Mouse (Mus musculus) liver, adult (tissue): ENCODE results near the gene Pard3b.

Experiments used
- GATA4 ChIP-seq: IDR thresholded peaks from 2 replicates; pipeline ENCODE4 v1.6.1; 2014; ENCODE audit warnings: mild to moderate bottlenecking, low read length; ENCODE audit not compliant: insufficient replicate concordance

Pard3b gene

DNA sequence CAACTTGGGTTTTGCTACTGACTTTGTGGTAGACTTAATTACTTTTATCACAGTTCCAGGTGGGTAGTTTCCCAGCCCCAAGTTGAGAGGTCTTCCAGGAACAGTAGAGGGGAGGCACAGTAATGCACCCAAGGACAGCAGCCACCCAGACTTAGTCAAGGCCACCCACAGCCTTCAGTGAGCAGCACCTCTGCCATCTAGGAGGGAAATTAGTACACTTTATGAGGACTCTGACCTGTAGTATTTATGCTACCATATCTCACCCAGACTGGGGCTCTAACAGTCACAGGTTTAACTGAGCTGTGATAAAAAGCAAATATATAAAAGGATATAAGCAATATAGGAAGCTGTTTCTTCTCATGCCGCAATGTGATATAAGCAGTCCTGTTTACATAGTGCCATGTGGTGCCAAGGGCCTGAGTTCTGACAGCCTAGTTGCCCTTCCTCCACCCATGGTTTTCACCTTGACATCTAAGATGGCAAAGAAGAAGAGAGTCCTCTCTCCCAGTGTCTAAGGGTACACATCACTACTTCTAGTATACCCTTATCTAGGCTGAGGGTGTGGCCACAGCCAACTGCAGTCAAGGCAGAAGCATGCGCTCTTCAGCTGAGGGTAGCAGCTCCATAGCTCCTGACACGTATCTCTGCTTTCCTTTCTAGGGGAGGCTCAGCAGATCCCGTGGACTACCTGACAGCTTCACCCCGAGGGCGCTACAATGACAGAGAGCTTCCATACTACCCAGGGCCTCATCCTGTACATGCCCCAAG is 998.5 kb downstream of the Pard3b start:
- TF ChIP-seq GATA4 = no peak

- no peak for TF ChIP-seq GATA4
Measured at GRCm38 (mm10) chr1:62639012-62639411, 1000.4 kb downstream of the Pard3b start.

DNA sequence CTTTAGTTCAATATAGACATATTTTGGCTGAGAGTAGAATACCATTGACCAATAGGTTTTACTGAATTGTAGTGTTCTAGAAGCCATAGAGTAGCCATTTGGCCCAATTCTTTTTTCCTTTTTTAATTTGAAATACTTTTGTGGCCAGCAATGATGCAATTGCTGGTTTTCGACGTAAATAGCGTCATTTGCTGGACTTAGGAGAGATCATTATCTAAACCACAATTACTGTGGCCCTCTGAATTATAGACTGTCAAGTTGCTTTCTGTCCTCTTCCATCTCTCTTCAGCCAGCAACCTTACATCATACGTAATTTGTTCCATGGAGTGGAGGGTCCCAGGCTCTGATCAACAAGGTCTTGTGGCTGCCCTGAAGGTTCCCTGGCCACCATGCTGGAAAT is 1000.8 kb downstream of the Pard3b start:
- no peak for TF ChIP-seq GATA4

DNA sequence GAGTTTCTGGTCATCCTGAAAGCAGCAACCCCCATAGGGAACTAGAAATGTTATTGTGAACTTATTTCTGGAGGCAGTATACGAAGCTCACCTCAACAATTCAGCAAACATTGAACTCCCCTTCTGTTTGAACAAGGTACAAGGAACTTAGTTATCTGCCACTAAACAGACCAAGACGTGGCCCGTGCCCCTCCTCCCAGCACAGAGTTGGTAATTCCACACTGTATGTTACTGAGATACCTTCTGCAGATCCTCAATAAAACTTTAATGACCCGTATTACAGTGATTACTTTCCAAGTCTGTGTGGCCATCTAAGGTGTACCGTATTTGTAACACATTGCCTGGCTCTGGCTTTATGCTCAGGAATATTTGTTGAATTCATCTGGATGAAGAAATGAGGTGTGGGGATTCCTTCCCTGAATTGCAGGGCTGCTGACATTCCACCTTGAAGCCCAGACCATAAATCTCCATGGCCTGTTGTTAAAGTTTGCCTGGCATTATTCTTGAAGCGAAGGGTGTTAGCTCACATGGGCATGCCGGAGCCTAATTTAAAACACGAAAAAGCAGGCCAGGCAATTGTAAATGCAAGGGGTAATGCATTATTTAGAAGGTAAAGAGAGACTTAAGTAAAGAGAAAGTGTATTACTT is 1006.1 kb downstream of the Pard3b start:
- TF ChIP-seq GATA4 = no peak

- no peak for TF ChIP-seq GATA4
Measured at GRCm38 (mm10) chr1:62646812-62647211, 1008.2 kb downstream of the Pard3b start.

- TF ChIP-seq GATA4 = no peak
Measured at GRCm38 (mm10) chr1:62648116-62648515, 1009.5 kb downstream of the Pard3b start.

GRCm38 (mm10) chr1:62648591-62648990 is 1010.0 kb downstream of the Pard3b start:
- TF ChIP-seq GATA4 = no peak

DNA sequence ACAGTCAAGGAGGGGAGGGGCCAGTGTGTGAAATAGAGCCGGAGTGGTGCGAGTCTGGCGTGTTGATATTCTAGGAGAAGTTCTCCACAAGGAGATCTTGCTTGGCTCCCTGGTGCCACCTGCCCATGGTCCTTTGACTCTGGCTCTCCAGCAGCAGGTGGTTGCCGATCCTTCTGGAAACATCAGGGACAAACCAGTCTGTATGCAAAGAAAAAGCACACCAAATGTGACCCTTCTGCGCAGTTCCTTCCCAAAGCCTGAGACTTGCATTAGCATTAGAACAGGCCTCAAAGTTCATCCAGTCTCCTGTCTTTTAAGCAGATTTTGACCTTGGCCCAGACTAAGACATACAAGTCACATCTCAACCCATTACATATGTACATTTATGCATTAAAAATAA is 1011.9 kb downstream of the Pard3b start:
- TF ChIP-seq GATA4 = no peak

DNA sequence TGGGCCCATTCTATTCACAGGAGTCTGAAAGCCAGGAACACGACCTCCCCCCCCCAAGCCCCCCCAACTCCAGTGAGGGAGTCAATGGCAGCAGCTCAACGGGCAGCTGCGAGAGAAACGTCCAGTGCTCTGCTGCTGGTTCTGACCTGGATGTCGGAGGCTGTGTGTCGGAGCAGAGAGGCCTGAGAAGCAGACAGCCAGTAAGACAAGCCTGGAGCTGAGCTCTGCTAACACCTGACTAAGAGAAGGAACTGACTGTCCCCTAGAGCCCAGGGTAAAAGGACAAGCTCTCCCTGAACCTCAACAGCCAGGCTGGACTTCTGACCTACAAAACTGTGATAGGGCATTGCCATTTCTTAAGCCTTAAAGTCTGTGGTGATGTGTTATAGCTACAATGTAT is 1015.8 kb downstream of the Pard3b start:
- no peak for TF ChIP-seq GATA4

- TF ChIP-seq GATA4 = peak; percentile 90
Measured at GRCm38 (mm10) chr1:62664960-62665645, 1026.5 kb downstream of the Pard3b start.

GRCm38 (mm10) chr1:62665771-62666730 is 1027.4 kb downstream of the Pard3b start:
- TF ChIP-seq GATA4 = no peak

DNA sequence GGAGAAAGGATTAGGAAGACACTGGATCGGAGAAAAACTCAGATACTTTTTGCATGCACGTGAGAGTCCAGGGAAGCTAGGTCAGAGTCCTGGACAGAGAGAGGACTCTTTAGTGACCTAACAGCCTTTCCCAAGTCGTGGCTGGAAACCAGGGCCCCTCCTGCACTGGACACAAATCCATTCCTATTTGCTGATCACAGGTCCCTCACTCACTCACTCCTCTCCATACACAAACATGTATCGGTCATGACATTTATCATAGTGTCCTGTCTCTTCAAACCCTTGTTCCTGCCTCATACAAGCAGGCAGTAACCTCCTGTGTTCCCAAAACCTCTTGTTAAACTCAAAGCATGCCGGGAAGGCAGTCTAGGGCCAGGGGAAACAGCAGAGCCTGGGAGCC is 1028.2 kb downstream of the Pard3b start:
- TF ChIP-seq GATA4 = no peak

GRCm38 (mm10) chr1:62678611-62679344 is 1040.2 kb downstream of the Pard3b start:
- no peak for TF ChIP-seq GATA4

DNA sequence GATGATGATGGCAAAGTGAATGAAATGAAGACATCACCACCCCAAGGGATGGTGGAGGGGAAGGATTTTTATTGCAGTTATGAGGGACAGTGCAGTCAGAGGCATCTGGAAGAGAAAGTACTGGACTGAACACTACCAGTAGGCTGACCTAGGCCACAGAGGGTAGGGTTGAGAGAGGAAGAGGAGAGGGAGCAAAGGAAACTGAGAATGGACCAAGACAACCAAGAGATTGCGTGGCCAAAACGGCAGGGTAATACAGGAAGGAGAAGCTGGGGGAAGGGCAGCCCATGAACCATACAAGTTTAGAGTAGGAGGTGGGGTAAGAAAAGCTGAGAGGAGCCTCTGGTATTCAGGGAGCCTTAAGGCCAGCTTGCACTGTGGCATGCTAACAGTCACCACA is 1040.8 kb downstream of the Pard3b start:
- TF ChIP-seq GATA4 = no peak
